Mouse (Mus musculus): ENCODE measurements around the gene Trim2. TPM values are rescaled to one million over a fixed set of nuclear protein-coding genes. Genes with fewer than 3 reads are reported as not detected.

Trim2 gene
- polyA plus RNA-seq (2015; fragmentation: Nextera tagmentation; extraction: Ambion mirVana): 1.3 and 1.9 TPM in 2 replicates

GRCm38 (mm10) chr3:84306777-84307176, at the start of gene Trim2:
Gene Trim2 (minus strand): TSS chr3:84306877.
- DNase-seq (ENCODE audit: low spot score): no peak

DNA sequence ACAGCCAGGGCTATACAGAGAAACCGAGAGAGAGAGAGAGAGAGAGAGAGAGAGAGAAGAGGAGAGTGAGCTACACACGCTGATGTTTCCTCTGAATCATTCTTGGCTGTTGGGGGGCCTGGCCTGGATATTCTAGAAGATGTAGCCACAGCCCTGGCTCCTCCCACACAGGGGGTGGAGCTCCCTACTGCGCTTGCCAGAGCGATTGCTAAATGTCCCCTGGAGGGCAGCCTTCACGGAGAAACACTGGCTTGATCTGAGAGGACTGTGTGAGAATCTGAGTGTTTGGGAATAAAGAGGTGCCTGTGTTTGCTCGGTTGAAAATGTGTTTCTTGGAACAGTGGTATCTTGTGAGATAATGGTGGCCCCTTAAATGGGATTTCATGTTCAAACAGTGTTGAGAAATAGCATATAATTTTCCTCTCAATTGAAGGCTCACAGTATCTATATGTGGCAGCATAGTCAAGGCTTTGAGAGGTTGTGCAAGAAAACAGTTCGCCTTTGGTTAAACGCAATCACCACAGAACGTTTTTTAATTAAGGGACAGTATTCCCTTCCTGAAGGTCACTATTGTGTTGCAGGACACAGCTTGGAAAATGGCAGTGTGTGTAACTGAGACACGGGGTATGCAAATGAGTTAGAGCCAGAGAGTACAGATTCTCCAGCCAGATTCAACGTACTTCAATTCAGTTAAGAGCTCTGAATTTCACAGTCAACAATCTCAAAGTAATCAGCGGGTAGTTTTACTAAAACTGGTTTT, 49.4 kb upstream of the Trim2 start:
- DNase-seq (ENCODE audit: low spot score): peak; percentile 35

- DNase-seq (ENCODE audit: low spot score): peak; percentile 70
Observed at GRCm38 (mm10) chr3:84352353-84353034, 45.8 kb upstream of the Trim2 start.

DNA sequence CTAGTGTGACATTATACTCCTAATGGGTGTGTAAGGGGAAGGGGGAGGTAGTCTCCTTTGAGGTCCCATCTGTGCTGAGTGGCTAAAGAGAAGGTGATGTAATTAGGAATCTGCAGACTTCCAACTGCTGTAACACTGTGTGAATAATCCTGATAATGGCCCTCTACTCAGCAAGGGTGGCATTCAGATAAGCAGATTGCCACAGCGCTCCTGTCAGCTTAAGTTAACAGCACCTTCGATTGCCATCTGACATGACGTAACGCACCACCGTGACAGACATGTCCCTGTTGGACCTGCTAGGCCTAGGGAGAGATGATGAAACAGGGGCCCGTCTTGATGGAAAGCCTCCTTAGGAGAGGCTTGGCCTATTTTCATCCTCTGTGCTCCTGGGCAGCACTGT, 43.6 kb upstream of the Trim2 start:
- no peak for DNase-seq (ENCODE audit: low spot score)

DNA sequence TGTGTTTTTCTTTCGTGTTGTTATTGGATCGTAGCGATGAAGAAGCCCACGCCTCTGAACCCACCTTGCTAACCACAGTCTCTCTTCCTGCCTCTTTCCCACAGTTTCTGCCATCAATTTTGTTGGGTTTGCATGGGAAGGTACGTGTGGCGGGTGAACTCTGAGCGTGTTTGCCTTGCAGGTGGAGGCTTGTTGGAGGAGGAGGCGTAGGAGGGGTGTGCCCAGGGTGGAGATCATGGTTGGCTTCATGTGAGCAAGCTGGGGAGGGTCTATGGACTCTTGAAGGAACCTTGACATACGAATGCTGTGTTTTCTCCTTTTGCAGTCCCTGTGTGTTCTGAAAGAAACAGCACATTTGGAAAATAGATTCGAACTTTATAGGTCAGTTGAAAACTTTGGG, 43.1 kb upstream of the Trim2 start:
- DNase-seq (ENCODE audit: low spot score): no peak

DNA sequence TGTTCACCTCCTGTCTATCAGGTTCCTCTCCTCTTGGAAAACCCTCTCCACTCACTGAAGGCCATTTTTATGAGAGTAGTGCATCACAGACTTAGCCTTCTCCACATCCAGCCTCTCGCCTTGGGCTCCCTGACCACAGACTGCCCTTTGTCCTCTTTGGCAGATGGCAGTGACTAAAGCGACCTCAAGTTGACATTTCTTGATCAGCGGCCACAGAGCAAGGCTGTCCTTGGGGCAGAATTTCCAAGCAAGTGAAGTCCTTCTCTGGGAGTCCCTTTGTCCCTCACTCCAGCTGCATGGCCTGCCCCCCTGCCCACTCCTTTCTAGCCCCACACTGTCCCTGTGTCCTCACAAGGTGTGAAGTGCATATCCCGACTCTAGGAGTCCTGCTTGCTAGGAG, 40.7 kb upstream of the Trim2 start:
- DNase-seq (ENCODE audit: low spot score): no peak

GRCm38 (mm10) chr3:84346456-84347150, 39.9 kb upstream of the Trim2 start:
- DNase-seq (ENCODE audit: low spot score): peak; percentile 32

DNA sequence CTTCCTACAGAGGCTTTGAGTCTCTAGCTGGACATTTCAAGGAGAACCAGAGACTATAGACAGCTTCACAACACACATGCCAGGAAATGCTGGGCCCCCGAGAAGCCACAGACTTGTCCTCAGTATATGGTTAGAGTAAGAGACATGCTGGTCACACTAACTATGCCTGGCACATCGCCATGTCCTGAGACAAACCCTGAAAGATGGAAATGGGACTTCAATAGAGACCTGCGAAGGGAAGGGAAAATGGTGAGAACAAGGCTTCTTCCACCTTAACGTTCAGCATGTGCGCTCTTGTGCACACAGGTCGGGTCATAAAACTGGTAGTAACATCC, 38.9 kb upstream of the Trim2 start:
- DNase-seq (ENCODE audit: low spot score): no peak

DNA sequence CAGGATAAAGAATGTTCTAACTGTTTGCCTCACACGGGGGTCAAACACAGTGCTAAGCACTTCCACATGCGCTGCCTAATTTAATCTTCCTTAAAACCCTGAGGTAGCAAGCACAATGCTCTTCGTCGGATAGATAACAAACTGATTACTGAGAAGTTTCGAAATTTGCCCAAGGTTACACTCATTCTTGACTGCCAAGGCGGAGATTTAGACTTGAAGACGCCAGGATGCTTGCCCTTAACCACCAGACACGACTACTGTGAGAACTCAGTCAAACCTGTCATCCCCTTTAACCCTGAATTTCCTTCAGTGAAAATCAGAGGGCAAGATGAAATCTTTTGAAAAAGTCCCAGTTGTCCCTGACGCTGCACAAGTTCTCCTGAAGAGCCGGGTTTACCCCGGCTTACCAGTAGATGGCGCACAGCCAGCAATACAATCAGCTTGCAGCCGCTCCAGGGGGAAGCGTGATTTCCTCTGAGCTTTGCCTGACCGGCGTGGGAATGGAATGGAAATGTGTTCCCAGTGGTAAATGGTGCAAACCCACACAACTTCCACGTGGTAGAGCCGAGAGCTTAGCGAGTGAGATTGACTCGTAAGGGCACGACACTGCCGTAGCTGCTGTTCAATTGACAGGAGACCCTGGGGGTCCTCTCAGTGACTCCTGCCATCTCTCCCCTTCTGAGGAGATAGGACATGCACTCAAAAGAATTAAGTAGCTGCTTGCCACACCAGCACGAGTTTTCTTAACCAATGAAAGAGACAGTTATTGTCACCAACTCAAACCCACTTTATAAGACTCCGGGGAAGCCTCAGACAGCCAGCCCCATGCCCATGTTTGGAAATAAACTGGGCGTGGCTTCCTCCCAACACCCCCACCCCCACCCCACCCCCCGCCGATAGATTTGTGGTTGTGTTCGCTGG, 38.3 kb upstream of the Trim2 start:
- DNase-seq (ENCODE audit: low spot score): peak; percentile 79

DNA sequence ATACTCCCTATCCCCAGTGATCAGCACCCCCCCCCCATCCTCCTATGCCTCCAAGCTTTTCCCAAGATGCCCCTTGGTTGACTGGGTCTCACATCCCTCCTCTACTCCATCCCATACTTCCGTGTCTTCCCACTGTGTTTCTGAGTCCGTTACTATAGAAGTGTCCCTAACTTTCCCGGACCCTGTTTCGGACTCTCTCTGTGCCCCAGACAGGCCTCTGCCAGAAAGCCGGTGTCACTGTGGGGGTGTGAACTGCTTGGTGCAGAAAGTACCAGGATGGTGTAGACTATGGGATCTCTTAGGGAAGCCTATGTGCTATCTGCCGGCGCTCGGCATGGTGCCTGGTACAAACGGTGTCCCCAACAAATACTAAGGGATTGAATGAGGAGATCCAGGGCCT, 36.4 kb upstream of the Trim2 start:
- DNase-seq (ENCODE audit: low spot score): no peak

- no peak for DNase-seq (ENCODE audit: low spot score)
Observed at GRCm38 (mm10) chr3:84341811-84342210, 35.1 kb upstream of the Trim2 start.

DNA sequence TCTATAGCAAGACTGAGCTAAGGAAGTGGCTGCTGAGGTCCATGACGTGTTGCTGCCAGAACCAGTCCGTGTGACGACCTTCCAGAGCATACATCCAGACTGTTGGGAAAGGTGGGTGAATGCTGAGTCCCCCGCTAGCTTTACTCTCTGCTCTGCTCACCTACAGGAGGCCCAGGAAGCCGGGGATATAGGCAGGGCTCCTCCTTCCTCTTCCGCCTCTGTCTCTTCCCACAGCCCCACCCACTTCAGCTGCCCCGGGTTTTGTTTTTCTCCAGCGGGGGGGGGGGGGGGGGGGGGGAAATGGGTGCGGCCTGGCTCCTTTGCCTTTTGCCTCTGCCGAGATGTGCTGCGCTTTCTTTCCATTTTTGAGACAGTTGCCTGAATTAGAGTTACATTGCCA, 30.9 kb upstream of the Trim2 start:
- peak; percentile 63 for DNase-seq (ENCODE audit: low spot score)

- DNase-seq (ENCODE audit: low spot score): no peak
Observed at GRCm38 (mm10) chr3:84336342-84336741, 29.7 kb upstream of the Trim2 start.

DNA sequence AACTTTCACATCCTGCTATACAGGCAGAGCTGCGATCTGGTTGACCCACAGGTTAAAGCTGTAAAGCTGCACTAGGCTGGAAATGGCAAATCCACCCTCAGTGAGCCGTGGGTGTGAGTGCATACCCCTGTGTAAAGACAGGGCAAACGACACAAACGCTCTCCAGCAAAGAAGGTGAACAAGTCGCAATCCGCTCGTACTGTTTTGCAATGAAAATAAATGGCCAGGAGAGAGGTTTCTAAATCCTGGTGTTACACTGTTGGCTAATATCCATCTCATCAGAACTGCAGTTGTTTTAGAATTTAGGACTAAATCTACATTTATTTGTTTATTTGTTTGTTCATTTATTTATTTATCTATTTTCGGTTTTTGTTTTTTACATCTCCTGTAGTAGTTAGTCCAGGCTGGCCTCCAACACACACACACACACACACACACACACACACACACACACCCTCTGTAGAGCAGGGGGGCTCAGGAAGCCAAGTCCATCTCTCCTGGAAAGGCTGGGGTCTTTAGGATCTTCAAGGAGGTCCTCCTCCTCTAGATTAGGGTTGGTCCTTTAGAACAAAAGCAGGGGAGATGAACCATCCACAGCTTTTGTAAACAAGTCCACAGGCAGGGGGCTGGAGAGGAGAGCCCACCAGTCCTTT, 28.9 kb upstream of the Trim2 start:
- DNase-seq (ENCODE audit: low spot score): no peak

DNA sequence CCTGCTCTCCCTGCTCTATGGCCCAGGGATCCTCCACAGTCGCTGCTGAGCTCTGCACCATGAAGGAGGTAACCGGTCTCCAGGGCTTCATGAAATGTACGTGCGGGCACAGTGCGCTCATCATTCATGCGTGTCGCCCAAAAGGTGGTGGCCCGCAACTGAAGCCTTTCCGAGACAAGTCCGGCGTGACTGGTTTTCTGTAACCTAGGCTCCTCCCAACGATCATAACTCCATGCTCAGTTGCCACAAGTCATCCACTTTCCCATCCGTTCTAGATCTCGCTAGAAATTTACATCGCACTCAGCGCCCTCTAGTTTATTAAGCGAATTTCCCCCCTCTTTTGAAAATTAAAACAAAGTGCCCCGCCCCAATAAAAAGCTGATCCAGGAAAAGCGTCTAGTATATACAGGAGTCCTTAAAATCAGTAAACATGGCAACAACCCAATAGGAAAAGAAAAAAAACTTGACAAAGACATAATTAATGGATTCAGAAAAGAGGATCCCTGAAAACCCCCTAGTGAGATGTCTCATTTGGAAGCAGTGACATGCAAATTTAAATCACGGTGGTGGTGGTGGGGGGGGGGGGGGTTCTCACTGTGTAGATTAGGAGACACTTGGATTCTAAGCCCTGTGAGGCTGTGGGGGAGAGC, 28.2 kb upstream of the Trim2 start:
- DNase-seq (ENCODE audit: low spot score): no peak

- DNase-seq (ENCODE audit: low spot score): peak; percentile 73
Observed at GRCm38 (mm10) chr3:84333400-84334349, 27.0 kb upstream of the Trim2 start.

DNA sequence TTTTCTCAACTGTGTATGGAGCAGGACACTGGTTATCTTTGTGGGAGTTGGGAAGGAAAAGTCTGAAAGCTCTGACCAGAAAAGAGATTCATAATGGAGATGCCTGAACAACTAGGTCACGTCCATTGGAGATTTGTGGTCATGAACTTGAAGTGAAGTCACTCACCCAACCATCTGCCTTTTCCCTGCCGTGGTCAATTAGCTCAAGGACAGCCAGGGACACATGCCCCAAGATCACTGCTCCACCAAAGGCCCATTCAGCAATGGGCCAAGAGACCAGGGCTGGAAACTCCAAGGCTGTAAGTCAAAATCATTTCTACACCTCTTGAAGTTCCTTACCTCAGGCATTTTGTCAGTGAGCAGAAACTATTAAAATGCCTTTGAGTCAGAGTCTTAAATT, 23.5 kb upstream of the Trim2 start:
- DNase-seq (ENCODE audit: low spot score): no peak

- no peak for DNase-seq (ENCODE audit: low spot score)
Observed at GRCm38 (mm10) chr3:84324967-84325441, 18.3 kb upstream of the Trim2 start.

DNA sequence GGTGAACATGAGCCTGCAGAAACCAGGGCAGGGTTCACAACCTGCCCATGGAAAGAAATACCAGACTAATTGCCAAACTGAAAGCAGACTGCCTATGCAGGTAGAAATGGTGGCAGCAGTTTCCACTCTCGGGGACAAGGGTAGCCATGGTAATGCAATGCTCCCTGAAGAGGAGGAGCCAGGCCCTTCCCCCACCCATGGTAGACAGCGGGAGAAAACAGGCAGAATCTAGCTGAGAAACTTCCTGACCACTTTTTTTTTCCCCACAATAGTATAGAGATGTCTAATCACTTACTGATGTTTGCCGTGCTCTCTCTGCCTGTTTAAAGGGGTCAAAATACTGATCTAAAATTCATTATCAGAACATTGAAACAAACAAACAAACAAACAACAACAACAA, 17.8 kb upstream of the Trim2 start:
- DNase-seq (ENCODE audit: low spot score): no peak
